Mouse (Mus musculus): ENCODE results near the gene Elp5. TPM values are rescaled to one million over a fixed set of nuclear protein-coding genes. Genes with fewer than 3 reads are reported as not detected.

Gene Elp5
- total and polyA plus RNA-seq, 2 experiments from 2014 or later: 115 to 187 TPM

- no peaks in the 10 kb centered on the region for H3K27me3 ChIP-seq (ENCODE audit: insufficient read depth, low read length)
Measured at GRCm38 (mm10) chr11:69929712-69930111, 52.6 kb downstream of the Elp5 start.

GRCm38 (mm10) chr11:69927501-69927900, 54.8 kb downstream of the Elp5 start:
- DNase-seq (no peak), ATAC-seq (no peak)
- H3K9ac ChIP-seq: no peak overlapping the region
- no peaks in the 10 kb centered on the region for H3K27me3 ChIP-seq (ENCODE audit: insufficient read depth, low read length)
- no peaks in the 10 kb centered on the region for H3K9me3 ChIP-seq (ENCODE audit: low read length)
- no peak overlapping the region for H3K4me3 ChIP-seq (ENCODE audit: low read depth, low read length)
- H3K36me3 ChIP-seq (ENCODE audit: insufficient read depth): no peaks in the 10 kb centered on the region
- WGBS: 96% methylated on average over 2 of the region's 2 CpGs
- no peaks in the 10 kb centered on the region for H3K4me1 ChIP-seq (ENCODE audit: insufficient read depth)
- TF ChIP-seq CTCF (IDR thresholded peaks at IDR 0.05; ENCODE audit: low read depth): no peak
- no peak overlapping the region for H3K27ac ChIP-seq (ENCODE audit: low read depth, low read length)
- H3K4me2 ChIP-seq (ENCODE audit: low read depth): no peak overlapping the region

More at GRCm38 (mm10) chr11:69929712-69930111, 52.6 kb downstream of the Elp5 start:
- Histone ChIP-seq H3K9me3 (ENCODE audit: low read length) (no peaks in the 10 kb centered on the region), H3K9ac (no peak overlapping the region), H3K4me2 (ENCODE audit: low read depth) (no peak overlapping the region), H3K4me3 (ENCODE audit: low read depth, low read length) (no peak overlapping the region), H3K36me3 (ENCODE audit: insufficient read depth) (no peaks in the 10 kb centered on the region), H3K27ac (ENCODE audit: low read depth, low read length) (no peak overlapping the region), H3K4me1 (ENCODE audit: insufficient read depth) (no peaks in the 10 kb centered on the region)
- DNase-seq (no peak), ATAC-seq (no peak)
- no peak for TF ChIP-seq CTCF (IDR thresholded peaks at IDR 0.05; ENCODE audit: low read depth)
- 82% methylated on average over 4 of the region's 4 CpGs for WGBS

- no peak overlapping the region; the same call in 1 of the 2 replicates for H3K4me2 ChIP-seq (ENCODE audit: low read depth)
Measured at GRCm38 (mm10) chr11:69922796-69923195, 59.5 kb downstream of the Elp5 start.

GRCm38 (mm10) chr11:69922012-69922756, 60.1 kb downstream of the Elp5 start:
- Histone ChIP-seq H3K9ac (peak overlapping the region; percentile 42), H3K4me2 (ENCODE audit: low read depth) (peak overlapping the region; percentile 57), H3K9me3 (ENCODE audit: low read length) (no peaks in the 10 kb centered on the region), H3K36me3 (ENCODE audit: insufficient read depth) (peaks cover 20% of the 10 kb centered on the region), H3K4me1 (ENCODE audit: insufficient read depth) (peaks cover 7% of the 10 kb centered on the region; the same call in 1 of the 2 replicates), H3K4me3 (ENCODE audit: low read depth, low read length) (peak overlapping the region; percentile 45), H3K27ac (ENCODE audit: low read depth, low read length) (peak overlapping the region; percentile 83), H3K27me3 (ENCODE audit: insufficient read depth, low read length) (no peaks in the 10 kb centered on the region)
- 2% methylated on average over 12 of the region's 12 CpGs for WGBS
- no peak for DNase-seq
- ATAC-seq: no peak
- TF ChIP-seq CTCF (IDR thresholded peaks at IDR 0.05; ENCODE audit: low read depth): no peak

More at GRCm38 (mm10) chr11:69922796-69923195, 59.5 kb downstream of the Elp5 start:
- ATAC-seq (no peak), DNase-seq (no peak)
- Histone ChIP-seq H3K27ac (ENCODE audit: low read depth, low read length) (no peak overlapping the region), H3K27me3 (ENCODE audit: insufficient read depth, low read length) (no peaks in the 10 kb centered on the region), H3K4me3 (ENCODE audit: low read depth, low read length) (no peak overlapping the region), H3K4me1 (ENCODE audit: insufficient read depth) (peaks cover 7% of the 10 kb centered on the region; the same call in 1 of the 2 replicates), H3K9me3 (ENCODE audit: low read length) (no peaks in the 10 kb centered on the region), H3K36me3 (ENCODE audit: insufficient read depth) (peaks cover 14% of the 10 kb centered on the region), H3K9ac (no peak overlapping the region)
- 75% methylated on average over 3 of the region's 3 CpGs for WGBS
- TF ChIP-seq CTCF (IDR thresholded peaks at IDR 0.05; ENCODE audit: low read depth): no peak

- no peaks in the 10 kb centered on the region for H3K9me3 ChIP-seq (ENCODE audit: low read length)
- H3K4me1 ChIP-seq (ENCODE audit: insufficient read depth): peaks cover 7% of the 10 kb centered on the region; the same call in 1 of the 2 replicates
- H3K27ac ChIP-seq (ENCODE audit: low read depth, low read length): peak within 1 kb of the TSS; percentile 95
- DNase-seq: peak; percentile 100
- H3K9ac ChIP-seq: peak within 1 kb of the TSS; percentile 87
- no peaks in the 10 kb centered on the region for H3K27me3 ChIP-seq (ENCODE audit: insufficient read depth, low read length)
- H3K4me3 ChIP-seq (ENCODE audit: low read depth, low read length): peak within 1 kb of the TSS; percentile 84
- WGBS: under 1% methylated on average over 76 of the region's 78 CpGs
- H3K36me3 ChIP-seq (ENCODE audit: insufficient read depth): peaks cover 28% of the 10 kb centered on the region
- H3K4me2 ChIP-seq (ENCODE audit: low read depth): peak within 1 kb of the TSS; percentile 95
- ATAC-seq: peak; percentile 96
- TF ChIP-seq CTCF (IDR thresholded peaks at IDR 0.05; ENCODE audit: low read depth): peak; percentile 84
Measured at GRCm38 (mm10) chr11:69921114-69922011, 61.0 kb downstream of the Elp5 start, which contains the start of gene Eif5a. Gene Eif5a (minus strand): TSS chr11:69921958.

GRCm38 (mm10) chr11:69920266-69921031, 61.9 kb downstream of the Elp5 start:
- H3K9me3 ChIP-seq (ENCODE audit: low read length): no peaks in the 10 kb centered on the region
- ATAC-seq: no peak
- no peaks in the 10 kb centered on the region for H3K27me3 ChIP-seq (ENCODE audit: insufficient read depth, low read length)
- no peak for TF ChIP-seq CTCF (IDR thresholded peaks at IDR 0.05; ENCODE audit: low read depth)
- H3K4me2 ChIP-seq (ENCODE audit: low read depth): peak overlapping the region; percentile 95
- H3K4me3 ChIP-seq (ENCODE audit: low read depth, low read length): peak overlapping the region; percentile 84
- H3K9ac ChIP-seq: peak overlapping the region; percentile 87
- H3K36me3 ChIP-seq (ENCODE audit: insufficient read depth): peaks cover 37% of the 10 kb centered on the region
- H3K4me1 ChIP-seq (ENCODE audit: insufficient read depth): peaks cover 7% of the 10 kb centered on the region; the same call in 1 of the 2 replicates
- H3K27ac ChIP-seq (ENCODE audit: low read depth, low read length): peak overlapping the region; percentile 95
- WGBS: under 1% methylated on average over 52 of the region's 65 CpGs
- peak; percentile 9 for DNase-seq
